Mouse (Mus musculus) thymus, adult 2 months (tissue): Measurements from ENCODE around the gene Clybl.

ENCODE experiments used
- CTCF ChIP-seq: fragments of 200-500 bp; IDR thresholded peaks from 2 replicates; pipeline ENCODE4 v1.5.1; 2012; ENCODE audit warnings: mild to moderate bottlenecking, control low read depth, low read length, moderate library complexity, borderline replicate concordance; ENCODE audit not compliant: control insufficient read depth, poor library complexity, insufficient read depth; ENCODE audit errors: extremely low read depth
- POLR2A ChIP-seq: fragments of 200-500 bp; IDR thresholded peaks from 2 replicates; pipeline ENCODE4 v1.6.1; 2012; ENCODE audit warnings: mild to moderate bottlenecking, low read length, control low read depth, moderate library complexity; ENCODE audit not compliant: control insufficient read depth, poor library complexity, insufficient read depth; ENCODE audit errors: extremely low read depth

DNA sequence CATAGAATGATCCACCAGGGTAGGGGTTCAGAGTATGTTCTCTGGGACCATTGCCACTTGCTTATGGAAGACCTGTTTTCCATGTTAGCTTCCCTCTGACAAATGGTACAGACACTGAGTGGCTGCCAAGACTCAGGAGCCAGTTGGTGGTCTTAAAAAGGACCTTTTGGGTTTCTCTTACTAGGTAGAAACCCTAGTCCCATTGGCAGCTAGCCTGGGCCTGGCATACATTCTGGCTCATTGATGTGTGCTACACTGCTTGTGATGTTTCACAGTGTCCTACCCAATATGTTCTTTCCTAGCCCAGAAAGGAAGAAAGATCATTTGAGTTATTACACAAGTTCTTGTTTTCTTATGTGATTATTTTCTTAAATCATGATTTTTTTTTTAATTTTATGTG is 69.8 kb downstream of the Clybl start:
- TF ChIP-seq CTCF (no peak), POLR2A (no peak)
